ENCODE assay signal across 19 mouse cellular contexts in genomic region chr14:79822011-79822435, GRCm38 (mm10). TPM values are rescaled to one million over a fixed set of nuclear protein-coding genes. Genes with fewer than 3 reads are reported as not detected.
A peak's percentile ranks its signal among the peaks of the same experiment; 100 is the strongest.
DNase-seq lines count a peak whose midpoint lies in the region; ATAC-seq and TF ChIP-seq lines count a peak whose summit lies in the region.
"Had no signal": no experiment of that assay in that cellular context is flagged by ENCODE, and none has a peak within 500 bp of the region (broad histone marks: within the 10 kb centered on the region; RNA-seq: fewer than 3 reads in every experiment).

No protein-coding gene starts in this region.

- TF ChIP-seq POLR2A in lung, adult 2 months (IDR thresholded peaks at IDR 0.05; ENCODE audit: borderline replicate concordance, extremely low read depth, low read depth, low read length): no peak

- intact Hi-C loops in left cerebral cortex, postnatal 4 days (cut with DNase I): no loop called here

- peaks cover 22% of the 10 kb centered on the region for H3K4me1 ChIP-seq in forebrain, embryonic 14.5 days (ENCODE audit: control insufficient read depth, insufficient read depth, low read length)
- no peaks in the 10 kb centered on the region for H3K4me1 ChIP-seq in hindbrain, postnatal 0 days (ENCODE audit: insufficient read depth, low read length)
- H3K4me1 ChIP-seq in lung, adult 2 months (ENCODE audit: control insufficient read depth, insufficient read depth, low read length): no peaks in the 10 kb centered on the region

- no peak overlapping the region for H3K9ac ChIP-seq in forebrain, embryonic 14.5 days (ENCODE audit: low read length)
- no peak overlapping the region for H3K9ac ChIP-seq in hindbrain, postnatal 0 days (replicated peaks; ENCODE audit: low read length)
- H3K9ac ChIP-seq: lung, embryonic 14.5 days had no signal

- no peaks in the 10 kb centered on the region for H3K36me3 ChIP-seq in forebrain, embryonic 14.5 days (ENCODE audit: control insufficient read depth, insufficient read depth, low read length)
- H3K36me3 ChIP-seq in hindbrain, postnatal 0 days (ENCODE audit: insufficient read depth, low read length): no peaks in the 10 kb centered on the region

- 23% methylated on average over 5 of the region's 5 CpGs for WGBS in forebrain, embryonic 14.5 days
- 36% methylated on average over 5 of the region's 5 CpGs for WGBS in hindbrain, postnatal 0 days
- 81% methylated on average over 5 of the region's 5 CpGs for WGBS in lung, adult 2 months

- peak overlapping the region; percentile 79 for H3K27ac ChIP-seq in forebrain, embryonic 14.5 days (ENCODE audit: low read depth, low read length)
- 0 out of 2 replicates have a peak overlapping the region, but pooled peaks have one; percentile 8 for H3K27ac ChIP-seq in hindbrain, postnatal 0 days
- H3K27ac ChIP-seq: kidney, postnatal 0 days had no signal

- TF ChIP-seq CTCF in hindbrain, postnatal 0 days (IDR thresholded peaks at IDR 0.05; ENCODE audit: low read depth): no peak
- TF ChIP-seq CTCF in lung, adult 2 months (IDR thresholded peaks at IDR 0.05; ENCODE audit: insufficient read depth, low read length): no peak

- peak overlapping the region; percentile 22; the same call in 1 of the 2 replicates for H3K4me2 ChIP-seq in forebrain, embryonic 14.5 days (ENCODE audit: low read length)
- no peak overlapping the region for H3K4me2 ChIP-seq in hindbrain, postnatal 0 days (ENCODE audit: low read depth, low read length)
- H3K4me2 ChIP-seq: lung, embryonic 14.5 days had no signal

- peak; percentile 84 for ATAC-seq in forebrain, embryonic 14.5 days
- ATAC-seq in hindbrain, postnatal 0 days: peak; percentile 59
- ATAC-seq: intestine, embryonic 16.5 days had no signal

- DNase-seq in left cerebral cortex, postnatal 4 days: peak; percentile 8
- DNase-seq in left cerebral cortex, adult 8-10 months (ENCODE audit: low spot score in 2 of 2): no peak
- peak; percentile 94 for DNase-seq in forebrain, embryonic 14.5 days (ENCODE audit: low spot score)
- no peak for DNase-seq in hindbrain, postnatal 0 days (ENCODE audit: low spot score)
- no peak for DNase-seq in kidney, adult 8-10 months
- no peak for DNase-seq in embryo, embryonic 10 days (ENCODE audit: low spot score)
- DNase-seq in lung, adult 2 months: no peak
- DNase-seq: adrenal gland, postnatal 10 days; cerebellum, adult 9-11 months; layer of hippocampus, adult 9-11 months; liver; lung, embryonic 14.5 days; right cerebral cortex, adult 18-20 months had no signal

- no peak overlapping the region for H3K4me3 ChIP-seq in forebrain, embryonic 14.5 days (ENCODE audit: low read depth, low read length)
- H3K4me3 ChIP-seq in hindbrain, postnatal 0 days (ENCODE audit: low read length): no peak overlapping the region
- no peak overlapping the region for H3K4me3 ChIP-seq in lung, adult 2 months (replicated peaks; ENCODE audit: extremely low read depth, low read depth, low read length)

- no peaks in the 10 kb centered on the region for H3K9me3 ChIP-seq in forebrain, embryonic 14.5 days (replicated peaks; ENCODE audit: control insufficient read depth, low read length)
- H3K9me3 ChIP-seq in hindbrain, postnatal 0 days (ENCODE audit: low read length): no peaks in the 10 kb centered on the region

- no peaks in the 10 kb centered on the region for H3K27me3 ChIP-seq in forebrain, embryonic 14.5 days (replicated peaks; ENCODE audit: control insufficient read depth, insufficient read depth, low read length)
- H3K27me3 ChIP-seq in hindbrain, postnatal 0 days (ENCODE audit: insufficient read depth, low read length): no peaks in the 10 kb centered on the region

RNA-seq across cellular contexts. Expression of gene Pcdh8, which starts 50.9 kb away (rescaled TPM):
- total RNA-seq in left cerebral cortex, postnatal 4 days (2021): 10 to 100 TPM; 77.9 to 83.4 TPM
- total RNA-seq in left cerebral cortex, adult 8-10 months (2022): 10 to 100 TPM; 34.6 to 46.7 (median 41.4) TPM
- polyA plus RNA-seq in forebrain, embryonic 14.5 days (2014; fragmentation: Nextera tagmentation; extraction: Ambion mirVana): 22.7 and 35.1 TPM in 2 replicates
- 103 and 128 TPM in 2 replicates for total RNA-seq in hindbrain, postnatal 0 days (2014; rRNA removed)
- 25.9 and 30.1 TPM in 2 replicates for polyA plus RNA-seq in hindbrain, postnatal 0 days (2015; fragmentation: Nextera tagmentation; extraction: Ambion mirVana)
- polyA plus RNA-seq in lung, adult 2 months (2012; rRNA removed): 0.08 TPM in 1 of 2 replicates, not detected in the other
- total RNA-seq: heart, postnatal 25 days; MEL; neutrophil, adult 5-6 weeks had no signal
- polyA plus RNA-seq: spleen, adult 2 months had no signal

Comparison
In these comparisons a context has a peak if more than half of its experiments do, and no peak if none do; other contexts are left out.
1. DNase-seq: peak in left cerebral cortex, postnatal 4 days (single experiment) and forebrain, embryonic 14.5 days (single experiment); none in left cerebral cortex, adult 8-10 months (0 of 2), hindbrain, postnatal 0 days (single experiment), kidney, adult 8-10 months (0 of 2), embryo, embryonic 10 days (single experiment) and lung, adult 2 months (single experiment).